Mouse (Mus musculus): ENCODE results near the gene Fgd5. TPM values are rescaled to one million over a fixed set of nuclear protein-coding genes. Genes with fewer than 3 reads are reported as not detected.

Fgd5 gene
- total RNA-seq, 2 experiments from 2014 or later: 3.5 to 7.0 TPM

Other genes starting within 250 kb of the Fgd5 start
- gene Grip2, start 151.6 kb upstream of the Fgd5 start, total RNA-seq (2021): 10 to 100 TPM; 15.6 to 20.5 TPM
- 10 to 100 TPM; 18.7 to 27.1 TPM for gene Ccdc174, start 100.8 kb upstream of the Fgd5 start, total RNA-seq (2021)
- 1 to 10 TPM; 2.6 to 3.2 TPM for gene 4930590J08Rik, start 76.1 kb upstream of the Fgd5 start, total RNA-seq (2021)
- gene Nr2c2, start 112.5 kb downstream of the Fgd5 start, total RNA-seq (2021): 10 to 100 TPM; 97.1 to 97.8 TPM
- 10 to 100 TPM; 53.0 TPM for gene Mrps25, start 205.2 kb downstream of the Fgd5 start, total RNA-seq (2021)
- 10 to 100 TPM; 40.3 to 46.8 TPM for gene Rbsn, start 236.0 kb downstream of the Fgd5 start, total RNA-seq (2021)

All from left cerebral cortex, postnatal 36 days (tissue).